Mouse (Mus musculus) lung, postnatal 0 days (tissue): ENCODE data around the gene Lpp. TPM values are rescaled to one million over a fixed set of nuclear protein-coding genes. Genes with fewer than 3 reads are reported as not detected.

Source experiments
- ATAC-seq: fragments of 200-750 bp; cut with Nextera tagmentation; 2 replicates; pipeline ENCODE4 v1.8.0; 2017; ENCODE audit warnings: moderate library complexity
- DNase-seq: peaks from one replicate; pipeline ENCODE4 v3.0.0-alpha.2; 2016; ENCODE audit warnings: low spot score
- H3K27ac ChIP-seq: fragments of 300-500 bp; sonication (generic); 2 replicates; pipeline ENCODE4 v1.5.1; 2014; ENCODE audit warnings: antibody characterized with exemption, mild to moderate bottlenecking, low read length, mixed read lengths
- H3K27me3 ChIP-seq: fragments of 300-500 bp; sonication (generic); replicated peaks from 2 replicates; pipeline ENCODE4 v1.6.1; 2014; ENCODE audit warnings: low read length, mixed read lengths; ENCODE audit not compliant: insufficient read depth
- H3K36me3 ChIP-seq: fragments of 300-500 bp; sonication (generic); 2 replicates; pipeline ENCODE4 v1.6.1; 2014; ENCODE audit warnings: low read length, mixed read lengths; ENCODE audit not compliant: insufficient read depth
- H3K4me1 ChIP-seq: fragments of 300-500 bp; sonication (generic); 2 replicates; pipeline ENCODE4 v1.6.1; 2014; ENCODE audit warnings: antibody characterized with exemption, low read depth, low read length, mixed read lengths; ENCODE audit not compliant: insufficient read depth
- H3K4me2 ChIP-seq: fragments of 300-500 bp; sonication (generic); replicated peaks from 2 replicates; pipeline ENCODE4 v1.6.1; 2014; ENCODE audit warnings: low read depth, mild to moderate bottlenecking, low read length, moderate library complexity, mixed read lengths
- H3K4me3 ChIP-seq: fragments of 300-500 bp; sonication (generic); 2 replicates; pipeline ENCODE4 v1.5.1; 2014; ENCODE audit warnings: low read depth, low read length
- H3K9ac ChIP-seq: fragments of 300-500 bp; sonication (generic); replicated peaks from 2 replicates; pipeline ENCODE4 v1.6.1; 2014; ENCODE audit warnings: low read depth, mild to moderate bottlenecking
- H3K9me3 ChIP-seq: fragments of 300-500 bp; sonication (generic); 2 replicates; pipeline ENCODE4 v1.6.1; 2016; ENCODE audit warnings: low read length, mixed read lengths
- CTCF ChIP-seq: IDR thresholded peaks from 2 replicates; pipeline ENCODE4 v1.5.1; 2016; ENCODE audit warnings: antibody characterized with exemption, mild to moderate bottlenecking
- EP300 ChIP-seq: IDR thresholded peaks from 2 replicates; pipeline ENCODE4 v1.6.1; 2016; ENCODE audit warnings: antibody characterized with exemption, mild to moderate bottlenecking, control low read depth
- WGBS: fragments of 180-500 bp; shearing (Covaris S2); extraction: QIAGEN DNeasy Blood & Tissue Kit; methylation state at CpG from one replicate; pipeline ENCODE4 v1.1.7; 2014; 5-methylcytosine and 5-hydroxymethylcytosine counted together
- polyA plus RNA-seq: library from polyadenylated mRNA; unstranded; fragments of >200 nt; fragmentation: Nextera tagmentation; extraction: Ambion mirVana; gene quantifications from 2 replicates; pipeline ENCODE4 v1.2.1, GENCODE M21; 2015

The Lpp gene
- polyA plus RNA-seq, 1 experiment from 2014 or later, result 36.8 TPM

GRCm38 (mm10) chr16:24464436-24464835, 71.1 kb downstream of the Lpp start:
- TF ChIP-seq EP300, result no peak
- no peak for TF ChIP-seq CTCF
- Histone ChIP-seq H3K4me2 (no peak overlapping the region), H3K9me3 (no peaks in the 10 kb centered on the region), H3K27ac (no peak overlapping the region), H3K4me3 (no peak overlapping the region), H3K9ac (no peak overlapping the region), H3K36me3 (no peaks in the 10 kb centered on the region), H3K27me3 (no peaks in the 10 kb centered on the region), H3K4me1 (peaks cover 4% of the 10 kb centered on the region; the same call in 1 of the 2 replicates)
- DNase-seq, result no peak
- ATAC-seq, result no peak
- WGBS, result 81% methylated on average over 5 of the region's 5 CpGs

GRCm38 (mm10) chr16:24465633-24466032, 72.3 kb downstream of the Lpp start:
- no peak overlapping the region for H3K4me3 ChIP-seq
- no peaks in the 10 kb centered on the region for H3K9me3 ChIP-seq
- H3K27ac ChIP-seq, result no peak overlapping the region
- H3K9ac ChIP-seq, result no peak overlapping the region
- no peaks in the 10 kb centered on the region for H3K36me3 ChIP-seq
- no peak for TF ChIP-seq EP300
- no peak for TF ChIP-seq CTCF
- H3K4me1 ChIP-seq, result no peaks in the 10 kb centered on the region; the same call in 1 of the 2 replicates
- ATAC-seq (no peak), DNase-seq (no peak)
- H3K27me3 ChIP-seq, result no peaks in the 10 kb centered on the region
- no peak overlapping the region for H3K4me2 ChIP-seq
- 65% methylated on average over 5 of the region's 5 CpGs for WGBS

- H3K9me3 ChIP-seq, result no peaks in the 10 kb centered on the region
- no peaks in the 10 kb centered on the region for H3K27me3 ChIP-seq
- WGBS, result 71% methylated on average over 17 of the region's 17 CpGs
- H3K4me2 ChIP-seq, result no peak overlapping the region
- H3K4me3 ChIP-seq, result no peak overlapping the region
- no peaks in the 10 kb centered on the region for H3K36me3 ChIP-seq
- H3K9ac ChIP-seq, result no peak overlapping the region
- ATAC-seq, result no peak
- DNase-seq, result no peak
- TF ChIP-seq EP300 (no peak), CTCF (no peak)
- 0 out of 2 replicates have a peak overlapping the region, but pooled peaks have one; percentile 5 for H3K27ac ChIP-seq
- peaks cover 12% of the 10 kb centered on the region; the same call in 1 of the 2 replicates for H3K4me1 ChIP-seq
Observed at GRCm38 (mm10) chr16:24467544-24468290, 74.4 kb downstream of the Lpp start.

- no peak overlapping the region for H3K4me2 ChIP-seq
- no peak overlapping the region for H3K9ac ChIP-seq
- TF ChIP-seq CTCF (no peak), EP300 (no peak)
- WGBS, result 56% methylated on average over 3 of the region's 3 CpGs
- H3K27ac ChIP-seq, result no peak overlapping the region
- no peaks in the 10 kb centered on the region for H3K36me3 ChIP-seq
- no peaks in the 10 kb centered on the region for H3K9me3 ChIP-seq
- H3K4me1 ChIP-seq, result peaks cover 12% of the 10 kb centered on the region; the same call in 1 of the 2 replicates
- H3K4me3 ChIP-seq, result no peak overlapping the region
- DNase-seq (no peak), ATAC-seq (no peak)
- no peaks in the 10 kb centered on the region for H3K27me3 ChIP-seq
Observed at GRCm38 (mm10) chr16:24469313-24469712, 76.0 kb downstream of the Lpp start.

- Histone ChIP-seq H3K27me3 (no peaks in the 10 kb centered on the region), H3K4me2 (no peak overlapping the region), H3K9me3 (no peaks in the 10 kb centered on the region), H3K4me1 (peaks cover 12% of the 10 kb centered on the region; the same call in 1 of the 2 replicates), H3K27ac (no peak overlapping the region), H3K9ac (no peak overlapping the region), H3K36me3 (no peaks in the 10 kb centered on the region), H3K4me3 (no peak overlapping the region)
- 61% methylated on average over 1 of the region's 1 CpGs for WGBS
- DNase-seq (no peak), ATAC-seq (peak; percentile 25; the same call in 1 of the 2 replicates)
- TF ChIP-seq CTCF (no peak), EP300 (no peak)
Observed at GRCm38 (mm10) chr16:24470601-24471000, 77.3 kb downstream of the Lpp start.

- no peak overlapping the region for H3K4me2 ChIP-seq
- no peak overlapping the region for H3K4me3 ChIP-seq
- peak; percentile 37 for DNase-seq
- H3K9ac ChIP-seq, result no peak overlapping the region
- peak; percentile 30; the same call in 1 of the 2 replicates for ATAC-seq
- no peaks in the 10 kb centered on the region for H3K36me3 ChIP-seq
- H3K9me3 ChIP-seq, result no peaks in the 10 kb centered on the region
- no peaks in the 10 kb centered on the region for H3K27me3 ChIP-seq
- WGBS, result 55% methylated on average over 4 of the region's 4 CpGs
- no peak overlapping the region for H3K27ac ChIP-seq
- peaks cover 12% of the 10 kb centered on the region; the same call in 1 of the 2 replicates for H3K4me1 ChIP-seq
- TF ChIP-seq CTCF (no peak), EP300 (no peak)
Observed at GRCm38 (mm10) chr16:24471029-24471428, 77.7 kb downstream of the Lpp start.
